Mouse (Mus musculus) MEL (cell line): ENCODE measurements around the gene Lrat. TPM values are rescaled to one million over a fixed set of nuclear protein-coding genes. Genes with fewer than 3 reads are reported as not detected.

Source experiments
- DNase-seq: peaks from one replicate; pipeline ENCODE4 v3.0.0; 2011; ENCODE audit warnings: low read depth, low spot score
- H3K27ac ChIP-seq: 2 replicates; pipeline ENCODE4 v1.5.1; 2012; ENCODE audit warnings: low read depth, mild to moderate bottlenecking, control low read depth, low read length, moderate library complexity; ENCODE audit not compliant: control insufficient read depth
- H3K27me3 ChIP-seq, 2 experiments: fragments of 150-350 bp in 1 of 2; sonication (generic) in 1 of 2; 2 replicates each; pipeline ENCODE4 v1.6.1; 2012; ENCODE audit warnings: low read length in 2 of 2, mild to moderate bottlenecking in 2 of 2, improper control_type of control experiment in 1 of 2, moderate library complexity in 1 of 2; ENCODE audit not compliant: insufficient read depth in 2 of 2, control insufficient read depth in 1 of 2
- H3K36me3 ChIP-seq, 2 experiments: 2 replicates each; pipeline ENCODE4 v1.6.1; 2012 to 2014; ENCODE audit warnings: low read length in 2 of 2, improper control_type of control experiment in 1 of 2, inconsistent platforms in 1 of 2, mild to moderate bottlenecking in 1 of 2; ENCODE audit not compliant: insufficient read depth in 2 of 2, control insufficient read depth in 1 of 2
- H3K4me1 ChIP-seq, 2 experiments: fragments of 150-350 bp in 1 of 2; sonication (generic) in 1 of 2; 2 replicates each; pipeline ENCODE4 v1.6.1; 2012; ENCODE audit warnings: low read length in 2 of 2, improper control_type of control experiment in 1 of 2, mild to moderate bottlenecking in 1 of 2; ENCODE audit not compliant: insufficient read depth in 2 of 2, control insufficient read depth in 1 of 2
- H3K4me3 ChIP-seq, 2 experiments: fragments of 150-350 bp in 1 of 2; sonication (generic) in 1 of 2; 2 replicates each; pipeline ENCODE4 v1.5.1; 2012; ENCODE audit warnings: low read depth in 2 of 2, low read length in 2 of 2, mild to moderate bottlenecking in 2 of 2, moderate library complexity in 2 of 2, control low read depth in 1 of 2, improper control_type of control experiment in 1 of 2; ENCODE audit not compliant: control insufficient read depth in 1 of 2, insufficient read depth in 1 of 2
- H3K79me2 ChIP-seq: 2 replicates; pipeline ENCODE4 v1.6.1; 2012; ENCODE audit warnings: mild to moderate bottlenecking, low read length, moderate library complexity; ENCODE audit not compliant: control insufficient read depth, poor library complexity, insufficient read depth
- H3K9ac ChIP-seq: 2 replicates; pipeline ENCODE4 v1.6.1; 2012; ENCODE audit warnings: low read depth, mild to moderate bottlenecking, control low read depth, low read length, moderate library complexity; ENCODE audit not compliant: control insufficient read depth, poor library complexity, severe bottlenecking
- H3K9me3 ChIP-seq: fragments of 150-350 bp; sonication (generic); replicated peaks from 2 replicates; pipeline ENCODE4 v1.6.1; 2012; ENCODE audit warnings: mild to moderate bottlenecking, low read length, improper control_type of control experiment, moderate library complexity; ENCODE audit not compliant: insufficient read depth
- BHLHE40 ChIP-seq: IDR thresholded peaks from 2 replicates; pipeline ENCODE4 v1.6.1; 2012; ENCODE audit warnings: low read depth, mild to moderate bottlenecking, inconsistent platforms, low read length, improper control_type of control experiment, borderline replicate concordance
- CHD1 ChIP-seq: IDR thresholded peaks from 2 replicates; pipeline ENCODE4 v1.6.1; 2012; ENCODE audit warnings: low read depth, mild to moderate bottlenecking, inconsistent platforms, low read length, improper control_type of control experiment
- CHD2 ChIP-seq: IDR thresholded peaks from 2 replicates; pipeline ENCODE4 v1.6.1; 2011; ENCODE audit warnings: low read length, improper control_type of control experiment
- E2F4 ChIP-seq: IDR thresholded peaks from 2 replicates; pipeline ENCODE4 v1.6.1; 2011; ENCODE audit warnings: low read depth, low read length, improper control_type of control experiment, borderline replicate concordance
- ELF1 ChIP-seq: IDR thresholded peaks from 2 replicates; pipeline ENCODE4 v1.6.1; 2014; ENCODE audit warnings: low read depth, mild to moderate bottlenecking, inconsistent platforms, low read length, improper control_type of control experiment, moderate library complexity
- ETS1 ChIP-seq: IDR thresholded peaks from 2 replicates; pipeline ENCODE4 v1.6.1; 2012; ENCODE audit warnings: low read depth, mild to moderate bottlenecking, inconsistent platforms, low read length, improper control_type of control experiment, moderate library complexity
- GABPA ChIP-seq: IDR thresholded peaks from 2 replicates; pipeline ENCODE4 v1.6.1; 2012; ENCODE audit warnings: low read depth, mild to moderate bottlenecking, inconsistent platforms, low read length, improper control_type of control experiment, moderate library complexity
- KAT2A ChIP-seq: conservative IDR thresholded peaks from 2 replicates; pipeline ENCODE4 v1.6.1; 2012; ENCODE audit warnings: low read depth, low read length, improper control_type of control experiment, inconsistent platforms
- MAFK ChIP-seq: IDR thresholded peaks from 2 replicates; pipeline ENCODE4 v1.6.1; 2011; ENCODE audit warnings: low read depth, mild to moderate bottlenecking, low read length, improper control_type of control experiment, borderline replicate concordance
- MAX ChIP-seq: IDR thresholded peaks from 2 replicates; pipeline ENCODE4 v1.6.1; 2011; ENCODE audit warnings: low read length, improper control_type of control experiment
- MEF2A ChIP-seq: IDR thresholded peaks from 2 replicates; pipeline ENCODE4 v1.6.1; 2014; ENCODE audit warnings: low read depth, mild to moderate bottlenecking, inconsistent platforms, low read length, improper control_type of control experiment; ENCODE audit not compliant: poor library complexity, insufficient replicate concordance, severe bottlenecking; ENCODE audit errors: extremely low read depth
- NELFE ChIP-seq: IDR thresholded peaks from 2 replicates; pipeline ENCODE4 v1.6.1; 2011; ENCODE audit warnings: low read depth, low read length, improper control_type of control experiment
- NRF1 ChIP-seq: IDR thresholded peaks from 2 replicates; pipeline ENCODE4 v1.6.1; 2014; ENCODE audit warnings: low read depth, mild to moderate bottlenecking, inconsistent platforms, low read length, improper control_type of control experiment, moderate library complexity; ENCODE audit not compliant: poor library complexity, insufficient read depth, severe bottlenecking
- RCOR1 ChIP-seq: IDR thresholded peaks from 2 replicates; pipeline ENCODE4 v1.6.1; 2012; ENCODE audit warnings: low read depth, mild to moderate bottlenecking, inconsistent platforms, low read length, improper control_type of control experiment
- SIN3A ChIP-seq: IDR thresholded peaks from 2 replicates; pipeline ENCODE4 v1.6.1; 2012; ENCODE audit warnings: low read length, improper control_type of control experiment, inconsistent platforms
- SMC3 ChIP-seq: IDR thresholded peaks from 2 replicates; pipeline ENCODE4 v1.6.1; 2011; ENCODE audit warnings: low read depth, low read length, improper control_type of control experiment
- TBP ChIP-seq: IDR thresholded peaks from 2 replicates; pipeline ENCODE4 v1.8.0; 2011; ENCODE audit warnings: low read depth, low read length, improper control_type of control experiment
- TCF12 ChIP-seq: IDR thresholded peaks from 2 replicates; pipeline ENCODE4 v1.6.1; 2014; ENCODE audit warnings: low read depth, mild to moderate bottlenecking, inconsistent platforms, low read length, improper control_type of control experiment, moderate library complexity
- ZC3H11A ChIP-seq: IDR thresholded peaks from 2 replicates; pipeline ENCODE4 v1.6.1; 2012; ENCODE audit warnings: low read depth, mild to moderate bottlenecking, inconsistent platforms, low read length, improper control_type of control experiment
- polyA plus RNA-seq, 2 experiments: library from polyadenylated mRNA; stranded (reverse) in 1 of 2; unstranded in 1 of 2; fragments of >175 nt in 1 of 2; fragments of >200 nt in 1 of 2; gene quantifications; 2 replicates each; pipeline versions ENCODE4 v1.2.1 to v1.2.4; 2012; ENCODE audit warnings: low replicate concordance in 2 of 2, low read depth in 1 of 2; ENCODE audit not compliant: insufficient read length in 2 of 2, insufficient read depth in 1 of 2, missing spikeins in 1 of 2
- total RNA-seq: library from RNA; depleted of rRNA; stranded (reverse); fragments of 300-350 nt; gene quantifications from 2 replicates; pipeline ENCODE4 v1.2.3, GENCODE M21; 2012

The Lrat gene
- total and polyA plus RNA-seq, 3 experiments = not detected

GRCm38 (mm10) chr3:82950639-82951038 is 46.9 kb upstream of the Lrat start:
- Histone ChIP-seq H3K9ac (no peak overlapping the region), H3K9me3 (no peaks in the 10 kb centered on the region)

GRCm38 (mm10) chr3:82950208-82950607 is 46.4 kb upstream of the Lrat start:
- no peak overlapping the region for H3K9ac ChIP-seq
- no peak overlapping the region for H3K4me3 ChIP-seq
- H3K36me3 ChIP-seq = no peaks in the 10 kb centered on the region
- no peak overlapping the region for H3K27ac ChIP-seq
- no peak for TF ChIP-seq NELFE
- no peak for TF ChIP-seq ZC3H11A
- TF ChIP-seq MEF2A = no peak
- TF ChIP-seq MAX = no peak
- no peak for TF ChIP-seq ETS1
- TF ChIP-seq TCF12 = no peak
- H3K9me3 ChIP-seq = no peaks in the 10 kb centered on the region
- DNase-seq = no peak
- H3K79me2 ChIP-seq = no peaks in the 10 kb centered on the region
- H3K27me3 ChIP-seq = no peaks in the 10 kb centered on the region
- H3K4me1 ChIP-seq = no peaks in the 10 kb centered on the region

More at GRCm38 (mm10) chr3:82950639-82951038, 46.9 kb upstream of the Lrat start:
- no peak overlapping the region for H3K4me3 ChIP-seq
- H3K27ac ChIP-seq = no peak overlapping the region
- H3K27me3 ChIP-seq = no peaks in the 10 kb centered on the region
- no peaks in the 10 kb centered on the region for H3K79me2 ChIP-seq
- H3K36me3 ChIP-seq = no peaks in the 10 kb centered on the region
- no peak for DNase-seq
- no peak for TF ChIP-seq BHLHE40
- TF ChIP-seq SIN3A = no peak
- no peak for TF ChIP-seq ELF1
- TF ChIP-seq KAT2A = no peak
- no peak for TF ChIP-seq CHD2
- no peak for TF ChIP-seq MAFK
- TF ChIP-seq SMC3 = no peak
- TF ChIP-seq E2F4 = no peak
- TF ChIP-seq NELFE = no peak
- TF ChIP-seq TBP = no peak
- no peak for TF ChIP-seq MAX
- no peak for TF ChIP-seq RCOR1
- TF ChIP-seq CHD1 = no peak
- no peak for TF ChIP-seq NRF1
- TF ChIP-seq GABPA = no peak
- H3K4me1 ChIP-seq = no peaks in the 10 kb centered on the region
